Mouse (Mus musculus) erythroblast, embryonic 14.5 days (primary cell): Measurements from ENCODE around the gene Scn4b.

Source experiments
- GATA1 ChIP-seq: IDR thresholded peaks from 2 replicates; pipeline ENCODE4 v1.6.1; 2012; ENCODE audit warnings: low read length, inconsistent platforms, mixed read lengths
- TAL1 ChIP-seq: IDR thresholded peaks from 3 replicates; pipeline ENCODE4 v1.6.1; 2012; ENCODE audit warnings: low read length, inconsistent platforms, mixed read lengths

DNA sequence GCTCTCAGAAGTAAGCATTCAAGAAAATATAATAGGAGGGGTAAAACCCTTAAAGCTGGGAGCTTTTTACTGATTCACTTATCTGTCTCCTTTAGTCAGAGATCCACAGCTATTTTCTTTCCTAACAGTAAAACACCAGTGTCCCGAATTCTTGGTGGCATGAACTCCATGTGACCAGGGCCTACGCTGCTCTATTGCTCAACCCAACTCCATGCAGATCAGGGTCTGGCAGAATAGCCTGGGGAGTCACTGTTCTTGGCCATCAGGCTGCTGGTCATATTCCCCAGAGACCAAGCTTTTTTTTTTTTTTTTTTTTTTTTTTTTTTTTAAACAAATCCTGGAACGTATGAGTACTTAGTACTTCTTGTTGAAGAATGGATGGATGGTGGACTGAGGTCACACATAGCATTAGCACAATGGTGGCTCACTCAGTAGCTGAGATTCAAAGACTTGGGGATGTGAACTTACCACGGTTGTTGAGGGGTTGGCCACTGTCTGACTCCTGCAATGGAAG lies 51.5 kb downstream of the Scn4b start:
- no peak for TF ChIP-seq TAL1
- TF ChIP-seq GATA1, result no peak
